7 mouse cellular contexts compared by ENCODE assay signal in genomic region chr15:94520205-94520900, GRCm38 (mm10). TPM values are rescaled to one million over a fixed set of nuclear protein-coding genes. Genes with fewer than 3 reads are reported as not detected.
DNase-seq lines count a peak whose midpoint lies in the region; ATAC-seq and TF ChIP-seq lines count a peak whose summit lies in the region.

No protein-coding gene starts in this region.

- no peak overlapping the region for H3K27ac ChIP-seq in lung, embryonic 15.5 days
- H3K27ac ChIP-seq in stomach, postnatal 0 days (replicated peaks), result no peak overlapping the region

- no peak overlapping the region for H3K4me3 ChIP-seq in lung, embryonic 15.5 days
- H3K4me3 ChIP-seq in stomach, postnatal 0 days (ENCODE audit: low read depth, low read length), result no peak overlapping the region

- H3K9me3 ChIP-seq in lung, embryonic 15.5 days, result no peaks in the 10 kb centered on the region
- H3K9me3 ChIP-seq in stomach, postnatal 0 days (ENCODE audit: control insufficient read depth, low read length), result no peaks in the 10 kb centered on the region

- peak; percentile 45 for DNase-seq in layer of hippocampus, adult 11-12 months (ENCODE audit: low spot score)
- no peak for DNase-seq in layer of hippocampus, postnatal 36 days
- peak; percentile 51 for DNase-seq in ES-CJ7 (ENCODE audit: low read depth, low spot score)
- DNase-seq in c-Kit-negative CD71-positive TER-119-positive erythroid progenitor cells, embryonic 14.5 days (ENCODE audit: low read depth, low spot score), result peak; percentile 29
- DNase-seq in heart, postnatal 4 days, result peak; percentile 46
- peak; percentile 27 for DNase-seq in stomach, postnatal 0 days (ENCODE audit: low spot score)

- H3K4me1 ChIP-seq in lung, embryonic 15.5 days, result no peaks in the 10 kb centered on the region
- no peaks in the 10 kb centered on the region for H3K4me1 ChIP-seq in stomach, postnatal 0 days (replicated peaks; ENCODE audit: control insufficient read depth, insufficient read depth)

- TF ChIP-seq EP300 in stomach, postnatal 0 days (optimal IDR thresholded peaks at IDR 0.05), result no peak

- TF ChIP-seq CTCF in stomach, postnatal 0 days (IDR thresholded peaks at IDR 0.05; ENCODE audit: low read depth), result peak; percentile 88

- H3K36me3 ChIP-seq in lung, embryonic 15.5 days, result no peaks in the 10 kb centered on the region; the same call in 1 of the 2 replicates
- H3K36me3 ChIP-seq in stomach, postnatal 0 days (ENCODE audit: control insufficient read depth, insufficient read depth, low read length), result no peaks in the 10 kb centered on the region

- no peak overlapping the region for H3K4me2 ChIP-seq in lung, embryonic 15.5 days
- H3K4me2 ChIP-seq in stomach, postnatal 0 days (replicated peaks; ENCODE audit: low read depth), result no peak overlapping the region

- H3K27me3 ChIP-seq in lung, embryonic 15.5 days, result no peaks in the 10 kb centered on the region
- H3K27me3 ChIP-seq in stomach, postnatal 0 days (ENCODE audit: control insufficient read depth, insufficient read depth, low read length), result no peaks in the 10 kb centered on the region

- H3K9ac ChIP-seq in lung, embryonic 15.5 days, result no peak overlapping the region
- H3K9ac ChIP-seq in stomach, postnatal 0 days (ENCODE audit: low read length), result no peak overlapping the region

- peak; percentile 46; the same call in 1 of the 2 replicates for ATAC-seq in lung, embryonic 15.5 days (ENCODE audit: borderline replicate concordance, extremely low read depth, low FRiP score, low TSS enrichment)
- ATAC-seq in stomach, postnatal 0 days (ENCODE audit: low FRiP score, low TSS enrichment), result no peak

- 34% methylated on average over 9 of the region's 9 CpGs for WGBS in lung, embryonic 15.5 days
- 38% methylated on average over 9 of the region's 9 CpGs for WGBS in stomach, postnatal 0 days

RNA-seq across cellular contexts. Expression of gene Pus7l, which starts 23.0 kb away (rescaled TPM):
- total RNA-seq in layer of hippocampus, postnatal 36 days (2021), result 1 to 10 TPM; 3.5 to 3.9 TPM
- total RNA-seq in heart, postnatal 4 days (2021), result 1 to 10 TPM; 2.8 to 3.0 TPM
- 7.9 and 8.7 TPM in 2 replicates for polyA plus RNA-seq in lung, embryonic 15.5 days (2015; fragmentation: Nextera tagmentation; extraction: Ambion mirVana)
- polyA plus RNA-seq in stomach, postnatal 0 days (2015; fragmentation: Nextera tagmentation; extraction: Ambion mirVana), result 3.5 and 3.6 TPM in 2 replicates

RNA-seq across cellular contexts. Expression of gene Irak4, which starts 23.1 kb away (rescaled TPM):
- total RNA-seq in layer of hippocampus, postnatal 36 days (2021), result 1 to 10 TPM; 1.8 to 2.3 TPM
- total RNA-seq in heart, postnatal 4 days (2021), result 1 to 10 TPM; 5.6 to 6.5 TPM
- 8.3 and 9.9 TPM in 2 replicates for polyA plus RNA-seq in lung, embryonic 15.5 days (2015; fragmentation: Nextera tagmentation; extraction: Ambion mirVana)
- 9.2 and 9.4 TPM in 2 replicates for polyA plus RNA-seq in stomach, postnatal 0 days (2015; fragmentation: Nextera tagmentation; extraction: Ambion mirVana)

RNA-seq across cellular contexts. Expression of gene Adamts20, which starts 55.1 kb away (rescaled TPM):
- 10 to 100 TPM; 12.0 to 16.3 TPM for total RNA-seq in layer of hippocampus, postnatal 36 days (2021)
- 1 to 10 TPM in 1 of 2 experiments, under 1 TPM in 1; 0.95 to 1.6 TPM for total RNA-seq in heart, postnatal 4 days (2021)
- 2.0 and 2.2 TPM in 2 replicates for polyA plus RNA-seq in lung, embryonic 15.5 days (2015; fragmentation: Nextera tagmentation; extraction: Ambion mirVana)
- 0.40 and 0.64 TPM in 2 replicates for polyA plus RNA-seq in stomach, postnatal 0 days (2015; fragmentation: Nextera tagmentation; extraction: Ambion mirVana)

Comparison
In these comparisons a context has a peak if more than half of its experiments do, and no peak if none do; other contexts are left out.
1. DNase-seq: peak in layer of hippocampus, adult 11-12 months (single experiment), ES-CJ7 (single experiment), c-Kit-negative CD71-positive TER-119-positive erythroid progenitor cells, embryonic 14.5 days (single experiment), heart, postnatal 4 days (single experiment) and stomach, postnatal 0 days (single experiment); none in layer of hippocampus, postnatal 36 days (0 of 2).
2. RNA of gene Adamts20, which starts 55.1 kb away (total RNA-seq): 12.0 to 16.3 TPM in layer of hippocampus, postnatal 36 days; 0.95 to 1.6 TPM in heart, postnatal 4 days; every median in the first group is over 4 times any median in the second.